Mouse (Mus musculus) MEL (cell line): ENCODE measurements at regions not wholly inside any gene's neighbourhood (a gene's known extent, or its start where the extent isn't known, plus 50 kb on each side); places are given as distances from the start of the nearest gene placed in this dataset.

Experiments
- CTCF ChIP-seq, 3 experiments: IDR thresholded peaks in 2 of 3; conservative IDR thresholded peaks in 1 of 3; 2 replicates each; pipeline ENCODE4 v1.5.1; 2011 to 2012; ENCODE audit warnings: low read length in 3 of 3, low read depth in 2 of 3, mild to moderate bottlenecking in 2 of 3, improper control_type of control experiment in 1 of 3, inconsistent platforms in 1 of 3, mixed read lengths in 1 of 3, moderate library complexity in 1 of 3; ENCODE audit not compliant: control insufficient read depth in 1 of 3, insufficient read depth in 1 of 3, poor library complexity in 1 of 3, severe bottlenecking in 1 of 3
- EP300 ChIP-seq, 2 experiments: IDR thresholded peaks; 2 replicates each; pipeline ENCODE4 v1.6.1; 2011; ENCODE audit warnings: improper control_type of control experiment in 2 of 2, low read length in 2 of 2, low read depth in 1 of 2, mild to moderate bottlenecking in 1 of 2
- HCFC1 ChIP-seq: IDR thresholded peaks from 2 replicates; pipeline ENCODE4 v1.6.1; 2012; ENCODE audit warnings: low read depth, mild to moderate bottlenecking, inconsistent platforms, low read length, improper control_type of control experiment, moderate library complexity
- JUND ChIP-seq: IDR thresholded peaks from 2 replicates; pipeline ENCODE4 v1.6.1; 2011; ENCODE audit warnings: low read depth, mild to moderate bottlenecking, improper control_type of control experiment, low read length
- MAX ChIP-seq: IDR thresholded peaks from 2 replicates; pipeline ENCODE4 v1.6.1; 2011; ENCODE audit warnings: low read length, improper control_type of control experiment
- POLR2A ChIP-seq, 2 experiments: IDR thresholded peaks; 2 replicates each; pipeline ENCODE4 v1.6.1; 2011 to 2012; ENCODE audit warnings: low read length in 2 of 2, mild to moderate bottlenecking in 2 of 2, control low read depth in 1 of 2, improper control_type of control experiment in 1 of 2, low read depth in 1 of 2, moderate library complexity in 1 of 2; ENCODE audit not compliant: control insufficient read depth in 1 of 2, insufficient read depth in 1 of 2, poor library complexity in 1 of 2
- POLR2AphosphoS2 ChIP-seq: IDR thresholded peaks from 2 replicates; pipeline ENCODE4 v1.6.1; 2011; ENCODE audit warnings: low read length, improper control_type of control experiment
- TAL1 ChIP-seq: IDR thresholded peaks from 2 replicates; pipeline ENCODE4 v1.6.1; 2012; ENCODE audit warnings: mild to moderate bottlenecking, inconsistent platforms, low read length, moderate library complexity, mixed read lengths
- TBP ChIP-seq: IDR thresholded peaks from 2 replicates; pipeline ENCODE4 v1.8.0; 2011; ENCODE audit warnings: low read depth, low read length, improper control_type of control experiment

DNA sequence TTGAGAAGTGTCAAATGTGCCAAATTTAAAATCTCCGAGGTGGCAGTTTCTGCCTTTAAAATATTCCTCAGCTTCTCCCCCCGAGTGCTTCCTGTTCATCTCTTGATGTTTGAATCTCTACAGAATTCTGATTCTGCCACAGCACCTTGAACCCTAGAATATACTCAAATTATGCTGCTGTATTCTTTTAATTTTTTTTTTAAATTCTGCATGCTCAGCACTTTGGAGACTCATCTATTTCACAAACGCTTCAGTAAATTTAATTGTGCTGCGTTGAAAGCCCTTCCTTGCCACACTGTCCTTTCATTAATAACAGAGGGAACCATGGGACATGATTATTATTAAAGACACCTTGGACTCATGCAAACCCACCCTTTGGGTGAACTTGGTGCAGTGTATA lies 408.8 kb upstream of the Ubash3b start:
- TF ChIP-seq CTCF (IDR thresholded peaks at IDR 0.05 in 2 of 3, conservative IDR thresholded peaks at IDR 0.05 in 1 of 3; ENCODE audit: control insufficient read depth in 1 of 3, insufficient read depth in 1 of 3, low read depth in 2 of 3, low read length in 3 of 3, poor library complexity in 1 of 3, severe bottlenecking in 1 of 3) = no peak
- no peak for TF ChIP-seq POLR2A (IDR thresholded peaks at IDR 0.05; ENCODE audit: control insufficient read depth in 1 of 2, insufficient read depth in 1 of 2, low read depth in 1 of 2, low read length in 2 of 2, poor library complexity in 1 of 2)
- no peak for TF ChIP-seq HCFC1
- no peak for TF ChIP-seq POLR2AphosphoS2
- TF ChIP-seq JUND = no peak
- TF ChIP-seq EP300 (IDR thresholded peaks at IDR 0.05; ENCODE audit: low read depth in 1 of 2, low read length in 2 of 2) = no peak
- no peak for TF ChIP-seq TAL1
- no peak for TF ChIP-seq TBP
- no peak for TF ChIP-seq MAX
